Mouse (Mus musculus) gastrocnemius, postnatal 4 days (tissue): ENCODE measurements at regions not wholly inside any gene's neighbourhood (a gene's known extent, or its start where the extent isn't known, plus 50 kb on each side); places are given as distances from the start of the nearest gene placed in this dataset.

Experiments used
- DNase-seq, 2 experiments: peaks; one replicate each; pipeline ENCODE4 v3.0.0; 2021 to 2022; ENCODE audit warnings: low spot score in 2 of 2, mixed read lengths in 2 of 2

GRCm38 (mm10) chr1:187413881-187414280 is 194.7 kb upstream of the Esrrg start:
- DNase-seq, result no peak

GRCm38 (mm10) chr1:187418186-187419140 is 190.1 kb upstream of the Esrrg start:
- no peak for DNase-seq

- DNase-seq, result no peak
These were observed 179.9 kb upstream of the Esrrg start for GRCm38 (mm10) chr1:187428536-187429215.

GRCm38 (mm10) chr1:187433716-187434634 is 174.6 kb upstream of the Esrrg start:
- no peak for DNase-seq

GRCm38 (mm10) chr1:187439170-187439914 is 169.2 kb upstream of the Esrrg start:
- DNase-seq, result no peak

GRCm38 (mm10) chr1:187441668-187442193 is 166.9 kb upstream of the Esrrg start:
- no peak for DNase-seq

GRCm38 (mm10) chr1:187446511-187446910 is 162.1 kb upstream of the Esrrg start:
- DNase-seq, result no peak

- DNase-seq, result peak in 1 of 2 experiments; percentile 40
These were observed 160.4 kb upstream of the Esrrg start for GRCm38 (mm10) chr1:187448173-187448572.

- no peak for DNase-seq
These were observed 158.5 kb upstream of the Esrrg start for GRCm38 (mm10) chr1:187450106-187450505.

GRCm38 (mm10) chr1:187452189-187452588 is 156.4 kb upstream of the Esrrg start:
- peak; percentile 20 to 29 for DNase-seq

GRCm38 (mm10) chr1:187454431-187454830 is 154.2 kb upstream of the Esrrg start:
- DNase-seq, result no peak

- no peak for DNase-seq
These were observed 123.8 kb upstream of the Esrrg start for GRCm38 (mm10) chr1:187484821-187485220.

- DNase-seq, result no peak
These were observed 120.5 kb upstream of the Esrrg start for GRCm38 (mm10) chr1:187487948-187488690.

GRCm38 (mm10) chr1:187489452-187489851 is 119.1 kb upstream of the Esrrg start:
- DNase-seq, result no peak

- no peak for DNase-seq
These were observed 103.2 kb upstream of the Esrrg start for GRCm38 (mm10) chr1:187505368-187505767.

GRCm38 (mm10) chr1:187507217-187507616 is 101.4 kb upstream of the Esrrg start:
- no peak for DNase-seq

GRCm38 (mm10) chr1:187531349-187531922 is 77.2 kb upstream of the Esrrg start:
- no peak for DNase-seq

GRCm38 (mm10) chr1:187536263-187536662 is 72.3 kb upstream of the Esrrg start:
- no peak for DNase-seq

GRCm38 (mm10) chr1:187556718-187557117 is 51.9 kb upstream of the Esrrg start:
- no peak for DNase-seq
